Mouse (Mus musculus) adrenal gland, postnatal 4 days (tissue): ENCODE measurements around the gene Rnf208. TPM values are rescaled to one million over a fixed set of nuclear protein-coding genes. Genes with fewer than 3 reads are reported as not detected.

Experiments used
- DNase-seq, 2 experiments: peaks; one replicate each; pipeline ENCODE4 v3.0.0; 2021 to 2022; ENCODE audit warnings: low spot score in 2 of 2, mixed read lengths in 2 of 2
- total RNA-seq, 2 experiments: library from RNA; stranded (reverse); gene quantifications; 2 replicates each; pipeline ENCODE4 v1.2.3; 2021

Rnf208 gene
- total RNA-seq, 2 experiments from 2014 or later = 14.3 to 18.7 TPM

DNA sequence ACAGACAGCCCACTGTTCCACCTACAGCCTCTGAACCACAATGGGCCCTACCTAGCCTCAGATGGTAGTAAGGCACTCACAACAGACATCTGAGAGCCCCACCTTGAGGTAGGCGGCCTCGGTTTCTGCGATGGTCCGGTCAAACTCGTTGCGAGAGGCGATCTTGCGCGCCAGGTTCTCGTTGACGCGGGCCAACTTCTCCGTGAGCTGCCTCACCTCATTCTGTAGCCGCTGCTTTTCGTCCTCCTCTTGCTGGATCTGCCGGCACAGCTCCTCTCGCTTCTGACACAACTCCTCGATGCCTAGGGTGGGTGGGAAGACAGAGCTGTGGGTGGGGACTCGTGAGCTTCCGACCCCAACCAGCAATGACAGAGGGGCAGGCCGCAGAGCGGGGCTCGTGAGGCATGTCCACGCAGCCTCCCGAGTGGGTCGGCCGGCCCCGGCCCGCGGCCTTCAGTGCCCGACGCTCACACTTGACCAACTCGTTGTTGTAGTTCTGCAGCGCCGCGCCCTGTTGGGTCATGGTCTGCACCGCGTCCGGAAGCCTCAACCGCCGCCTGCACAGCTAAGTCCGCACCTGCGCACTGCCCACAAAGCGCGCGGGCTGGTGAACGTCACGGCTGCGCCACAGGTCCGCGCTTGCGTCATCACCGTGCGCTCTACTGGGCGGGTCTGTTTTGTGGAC, 29.9 kb downstream of the Rnf208 start, which contains the start of the genes Ssna1 and Anapc2:
TSS of gene Ssna1 (minus strand) at position 612 of the 685 bp plus-strand sequence.
TSS of gene Anapc2 (plus strand) at position 652 of the 685 bp plus-strand sequence.
- peak; percentile 96 to 98 for DNase-seq

DNA sequence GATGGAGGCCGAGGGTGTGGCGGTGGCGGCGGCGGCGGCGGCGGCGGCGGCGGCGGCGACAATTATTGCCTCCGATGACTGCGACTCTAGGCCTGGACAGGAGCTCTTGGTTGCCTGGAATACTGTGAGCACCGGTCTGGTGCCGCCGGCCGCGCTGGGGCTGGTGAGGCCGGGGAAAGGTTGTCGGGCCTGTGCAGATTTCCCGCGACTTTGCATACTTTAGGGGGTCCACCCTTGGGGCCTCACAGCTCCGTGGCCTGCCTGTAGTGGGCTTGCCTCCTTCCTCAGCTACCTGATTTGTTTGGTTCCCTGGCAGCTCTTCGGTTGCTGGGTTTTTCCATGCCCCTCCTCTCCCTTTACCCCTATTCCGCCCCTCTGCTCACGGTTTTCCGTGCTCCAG, 30.5 kb downstream of the Rnf208 start:
- no peak for DNase-seq

DNA sequence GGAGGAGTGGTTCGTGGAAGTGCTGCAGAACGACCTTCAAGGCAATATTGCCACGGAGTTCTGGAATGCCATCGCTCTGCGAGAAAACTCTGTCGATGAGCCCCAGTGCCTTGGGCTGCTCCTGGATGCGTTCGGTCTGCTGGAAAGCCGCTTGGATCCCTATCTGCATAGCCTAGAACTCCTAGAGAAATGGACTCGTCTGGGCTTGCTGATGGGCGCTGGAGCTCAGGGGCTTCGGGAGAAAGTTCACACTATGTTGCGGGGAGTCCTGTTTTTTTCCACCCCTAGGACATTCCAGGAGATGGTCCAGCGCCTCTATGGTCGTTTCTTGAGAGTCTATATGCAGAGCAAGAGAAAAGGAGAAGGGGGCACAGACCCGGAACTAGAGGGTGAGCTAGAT, 31.0 kb downstream of the Rnf208 start:
- no peak for DNase-seq

DNA sequence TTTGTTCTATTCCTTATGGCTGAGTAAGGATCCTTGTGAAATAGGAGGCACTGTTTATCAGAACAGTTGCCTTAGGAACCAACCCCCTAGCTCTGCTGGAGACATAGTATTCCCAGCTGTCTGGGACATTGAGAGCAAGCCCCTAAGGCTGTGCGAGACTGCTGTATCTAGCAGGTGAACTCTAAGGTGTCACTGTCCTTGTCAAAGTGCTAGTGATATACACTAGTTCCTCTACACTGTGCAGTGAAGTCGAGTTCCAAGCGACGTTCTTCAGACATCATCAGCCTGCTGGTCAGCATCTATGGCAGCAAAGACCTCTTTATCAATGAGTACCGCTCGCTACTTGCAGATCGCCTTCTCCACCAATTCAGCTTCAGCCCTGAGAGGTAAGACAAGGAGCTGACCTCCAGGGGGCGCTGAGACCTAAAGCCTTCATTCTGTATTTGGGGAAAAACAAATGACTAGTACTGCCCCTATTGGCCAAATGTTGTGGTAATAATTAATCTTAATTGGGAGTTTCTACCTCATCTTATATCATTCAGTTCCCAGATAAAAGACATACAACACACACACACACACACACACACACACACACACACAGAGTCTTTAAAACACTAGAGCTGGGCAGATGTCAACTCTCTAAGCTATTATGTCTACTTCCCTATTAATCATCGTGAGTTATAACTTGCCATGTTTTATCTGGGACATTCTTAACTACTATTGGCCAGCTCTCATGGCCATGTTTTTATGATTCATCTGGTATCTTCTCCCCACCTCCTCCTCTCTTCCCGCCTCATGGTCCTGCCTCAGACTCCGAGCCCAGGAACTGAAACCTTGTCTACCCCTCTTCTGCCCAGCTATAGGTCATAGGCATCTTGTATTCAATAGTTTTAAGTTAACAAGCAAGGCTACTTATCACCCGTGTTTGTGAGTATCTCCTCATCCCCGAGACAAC, 37.1 kb downstream of the Rnf208 start:
- peak in 1 of 2 experiments; percentile 74 for DNase-seq

DNA sequence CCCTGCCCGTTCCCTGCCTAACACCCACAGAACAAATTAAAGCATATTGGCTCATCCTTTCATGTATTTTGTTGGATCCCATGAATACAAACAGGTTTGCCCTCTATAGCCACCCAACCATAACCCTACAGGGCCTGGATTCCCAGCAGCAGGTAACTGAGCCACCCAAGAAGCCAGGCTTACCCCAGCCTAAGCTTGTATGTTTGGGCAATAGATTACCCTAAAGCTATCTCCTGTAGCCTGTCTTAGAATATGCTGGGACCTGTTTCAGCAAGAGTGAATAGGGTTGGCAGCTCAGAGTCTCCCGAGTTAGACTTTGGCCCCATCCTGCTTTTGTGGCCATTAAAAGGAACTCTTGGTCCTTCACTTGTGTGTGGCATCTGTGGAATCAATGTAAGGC, 43.5 kb downstream of the Rnf208 start:
- no peak for DNase-seq

DNA sequence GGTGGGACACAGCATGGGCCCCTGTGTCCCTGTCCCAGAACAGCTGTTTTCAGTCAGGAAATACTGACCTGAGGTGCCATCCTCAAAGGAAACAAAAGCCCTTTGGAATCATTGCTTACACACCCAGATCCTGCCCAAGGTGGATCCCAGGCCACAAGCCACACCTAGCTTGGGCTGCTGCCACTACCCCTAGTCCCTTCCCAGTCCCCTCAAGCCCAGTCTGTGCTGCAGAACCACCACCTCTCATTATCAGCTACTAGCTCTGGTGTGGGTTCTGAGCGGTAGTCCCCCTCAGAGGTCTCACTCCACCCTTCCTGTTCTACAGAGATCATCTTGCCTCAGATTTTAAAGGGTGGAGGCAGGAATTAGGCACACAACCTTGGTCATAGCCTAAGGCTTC, 44.3 kb downstream of the Rnf208 start:
- no peak for DNase-seq

DNA sequence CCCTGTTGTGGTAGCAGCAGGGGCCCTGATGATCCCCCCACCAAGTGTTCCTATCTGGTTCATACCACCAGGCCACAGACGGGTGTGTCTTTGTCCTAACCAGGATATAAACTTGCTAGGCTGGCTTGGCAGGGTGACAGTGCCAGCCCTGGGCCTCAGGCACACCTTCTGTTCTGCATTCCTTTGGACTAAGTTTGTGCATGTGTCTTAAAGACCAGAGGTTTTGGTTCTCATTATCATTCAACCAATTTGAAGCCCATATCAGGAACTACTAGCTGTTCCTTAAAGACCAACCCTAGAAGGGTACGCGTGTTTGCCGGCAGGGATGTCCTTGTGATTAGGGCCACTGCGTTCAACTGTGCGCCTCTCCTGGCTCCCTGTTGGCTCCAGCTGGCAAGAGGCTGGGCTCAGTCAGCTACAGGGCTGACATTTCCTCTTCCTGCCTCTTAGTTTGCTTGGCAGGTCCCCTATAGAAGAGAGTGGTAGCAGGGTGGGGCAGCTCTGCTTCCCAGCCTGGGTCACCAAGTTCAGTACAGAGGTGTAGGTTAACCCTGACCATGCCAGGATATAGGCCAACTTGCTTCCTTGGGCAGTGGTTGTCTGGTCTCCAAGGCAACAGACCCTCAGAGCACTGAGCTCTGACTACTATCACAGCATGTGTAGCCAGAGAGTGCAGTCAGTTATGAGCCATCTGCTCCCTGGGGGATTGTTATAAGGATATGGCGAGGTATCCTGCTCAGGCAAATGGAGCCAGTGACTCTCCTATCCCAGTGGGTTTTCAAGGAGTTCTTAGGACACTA, 45.0 kb downstream of the Rnf208 start:
- DNase-seq = no peak

DNA sequence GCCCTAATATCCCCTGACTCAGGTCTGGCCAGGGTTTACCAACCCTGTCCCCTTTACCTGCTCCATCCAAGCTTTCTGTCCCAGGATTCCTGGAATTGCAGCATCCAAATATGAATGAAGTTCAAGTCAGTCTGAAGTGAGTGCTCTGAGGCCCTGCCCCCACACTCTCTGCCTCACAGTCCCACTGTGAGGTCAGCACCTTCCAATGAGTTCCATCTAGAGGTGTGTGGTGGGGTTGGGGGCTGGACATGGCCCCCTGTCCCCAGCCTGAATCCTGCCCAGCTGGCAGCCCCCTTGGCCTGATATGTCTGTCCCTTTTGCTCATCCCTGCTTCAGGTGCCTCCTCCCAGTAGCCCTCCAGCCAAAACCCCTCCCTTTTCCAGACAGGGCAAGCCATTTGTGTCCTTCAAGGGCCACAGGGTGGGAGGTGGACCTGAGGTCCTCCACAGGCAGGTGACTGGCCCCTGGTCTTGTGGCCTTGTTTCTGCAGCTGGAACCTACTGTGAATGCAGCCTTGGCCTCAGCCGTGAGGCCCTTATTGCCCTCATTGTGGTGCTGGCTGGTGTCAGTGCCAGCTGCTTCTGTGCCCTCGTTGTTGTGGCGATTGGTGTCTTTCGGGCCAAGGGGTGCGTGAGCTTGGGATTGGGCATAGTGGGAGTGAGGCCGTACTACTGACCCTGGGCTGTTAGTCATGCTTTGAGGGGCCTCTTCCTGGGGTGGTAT, 46.0 kb downstream of the Rnf208 start, which contains the start of gene Tmem210:
TSS of gene Tmem210 (plus strand) at position 219 of the 723 bp plus-strand sequence.
- DNase-seq = no peak

DNA sequence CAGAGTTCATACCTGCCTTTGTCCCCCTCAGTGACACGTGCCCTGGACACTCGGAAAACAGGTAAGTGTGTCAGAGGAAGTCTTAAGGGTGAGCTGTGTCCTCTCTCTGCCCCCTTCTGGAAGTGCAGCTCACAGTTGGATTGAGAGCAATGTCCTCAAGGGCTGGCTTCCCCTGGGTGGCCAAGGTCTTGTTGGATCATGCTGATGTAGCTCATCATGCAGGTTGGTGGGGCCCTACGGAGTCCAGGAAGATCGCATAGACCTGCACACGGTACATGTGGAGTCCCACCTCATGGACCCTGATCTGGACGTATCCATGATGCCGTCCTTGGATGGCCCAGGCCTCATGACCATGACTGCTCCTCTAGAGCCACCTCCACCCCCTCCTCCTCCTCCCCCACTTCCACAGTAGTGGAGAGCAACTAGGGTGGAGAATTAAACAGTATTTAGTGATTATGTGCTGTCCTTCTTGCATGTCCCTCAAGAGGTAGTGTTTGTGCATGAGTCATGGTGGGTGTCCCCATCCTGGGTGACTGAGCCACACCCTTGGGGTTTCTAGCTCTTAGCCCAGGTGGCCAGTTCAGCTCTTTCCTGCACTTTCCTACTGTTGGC, 46.8 kb downstream of the Rnf208 start:
- no peak for DNase-seq

DNA sequence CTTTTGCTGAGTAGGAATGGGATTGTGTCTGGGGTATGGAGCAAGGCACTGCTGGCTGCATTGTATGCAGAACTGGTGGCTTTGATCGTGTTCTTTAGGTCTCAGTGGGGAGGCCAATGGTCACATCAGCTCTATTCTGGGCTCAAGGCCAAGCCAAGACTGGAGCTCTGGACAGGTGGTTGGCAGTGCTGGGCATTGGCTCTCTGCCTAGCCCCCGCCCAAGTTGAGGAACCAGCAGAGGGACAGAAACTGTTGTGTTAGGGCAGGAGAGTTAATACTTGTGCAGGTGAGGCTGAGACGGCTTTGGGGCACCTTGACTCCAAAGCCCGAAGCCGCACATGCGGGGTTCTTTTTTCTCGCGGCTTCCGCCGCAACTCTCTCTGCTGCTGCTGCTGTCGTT, 47.6 kb downstream of the Rnf208 start, which contains the start of gene Lrrc26:
TSS of gene Lrrc26 (plus strand) at position 265 of the 400 bp plus-strand sequence.
- no peak for DNase-seq

DNA sequence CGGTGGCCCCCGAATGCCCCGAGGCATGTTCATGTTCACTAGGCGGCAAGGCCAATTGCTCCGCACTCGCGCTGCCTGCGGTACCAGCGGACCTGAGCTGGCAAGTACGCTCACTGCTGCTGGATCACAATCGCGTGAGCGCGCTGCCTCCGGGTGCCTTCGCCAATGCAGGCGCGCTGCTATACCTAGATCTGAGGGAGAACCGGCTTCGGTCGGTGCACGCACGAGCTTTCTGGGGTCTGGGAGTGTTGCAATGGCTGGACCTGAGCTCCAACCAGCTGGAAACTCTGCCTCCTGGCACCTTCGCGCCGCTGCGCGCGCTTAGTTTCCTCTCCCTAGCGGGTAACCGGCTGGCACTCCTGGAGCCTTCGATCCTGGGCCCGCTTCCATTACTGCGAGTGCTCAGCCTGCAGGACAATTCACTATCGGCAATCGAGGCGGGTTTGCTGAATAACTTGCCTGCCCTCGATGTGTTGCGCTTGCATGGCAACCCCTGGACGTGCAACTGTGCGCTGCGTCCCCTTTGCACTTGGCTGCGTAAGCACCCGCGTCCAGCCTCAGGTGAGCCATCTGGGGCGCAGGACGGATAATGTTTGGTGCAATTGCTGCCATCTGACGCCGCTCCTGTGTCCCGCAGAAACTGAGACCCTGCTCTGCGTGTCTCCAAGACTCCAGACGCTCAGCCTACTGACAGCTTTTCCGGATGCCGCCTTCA, 48.2 kb downstream of the Rnf208 start:
- no peak for DNase-seq

DNA sequence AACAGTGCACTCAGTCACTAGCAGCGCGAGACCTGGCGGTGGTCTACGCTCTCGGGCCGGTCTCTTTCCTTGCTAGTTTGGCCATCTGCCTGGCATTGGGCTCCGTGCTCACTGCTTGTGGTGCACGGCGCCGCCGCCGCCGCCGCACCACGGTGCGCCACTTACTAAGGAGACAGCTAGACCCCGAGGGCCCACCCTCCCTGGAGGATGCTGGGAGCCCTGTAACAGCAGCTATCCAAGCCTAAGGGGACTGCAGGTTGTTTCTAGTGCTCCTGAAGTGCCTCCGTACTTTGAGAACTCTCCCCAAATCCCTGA, 48.7 kb downstream of the Rnf208 start:
- DNase-seq = no peak

DNA sequence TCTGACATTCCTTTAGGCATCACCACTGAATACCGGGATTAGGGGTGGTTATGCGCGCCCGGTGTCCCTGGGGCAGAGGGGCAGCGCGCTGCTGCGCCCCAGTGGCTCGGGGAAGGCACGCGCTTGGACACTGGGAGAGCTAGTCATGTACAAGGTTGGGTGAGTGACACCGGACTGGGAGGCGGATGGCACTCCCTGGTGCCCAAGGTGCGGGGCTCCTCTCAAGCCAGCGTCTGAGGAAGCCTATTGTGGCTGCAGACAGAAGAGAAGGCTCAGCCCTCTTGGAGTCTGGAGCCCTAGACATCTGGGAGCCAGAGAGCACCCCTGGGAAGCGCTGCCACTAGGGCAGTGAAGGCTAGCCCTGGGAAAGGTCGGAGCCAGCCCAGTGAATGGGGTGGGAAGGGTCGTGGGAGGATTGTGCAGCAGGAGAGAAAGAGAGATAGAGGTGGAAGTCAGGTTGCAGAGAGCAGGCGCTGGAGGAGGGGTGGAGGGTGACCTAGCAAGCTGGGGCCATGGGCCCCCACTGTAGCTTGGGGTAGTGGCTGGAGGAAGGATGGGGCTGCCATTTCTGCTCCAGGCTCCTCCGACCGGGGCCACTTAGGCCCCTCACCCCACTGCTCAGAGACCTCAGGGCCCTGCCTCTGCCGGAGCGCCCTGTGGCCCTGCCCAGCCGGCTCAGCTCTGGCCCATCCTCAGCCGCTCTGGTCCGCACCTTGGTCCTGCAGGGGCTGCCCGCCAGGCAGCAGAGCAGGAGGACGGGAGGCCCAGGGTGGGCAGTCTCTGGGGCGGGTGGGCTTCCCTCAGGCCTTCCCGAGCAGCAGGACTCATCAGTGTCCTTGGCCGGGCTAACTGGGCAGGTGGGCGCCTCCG, 49.4 kb downstream of the Rnf208 start:
- DNase-seq = no peak

DNA sequence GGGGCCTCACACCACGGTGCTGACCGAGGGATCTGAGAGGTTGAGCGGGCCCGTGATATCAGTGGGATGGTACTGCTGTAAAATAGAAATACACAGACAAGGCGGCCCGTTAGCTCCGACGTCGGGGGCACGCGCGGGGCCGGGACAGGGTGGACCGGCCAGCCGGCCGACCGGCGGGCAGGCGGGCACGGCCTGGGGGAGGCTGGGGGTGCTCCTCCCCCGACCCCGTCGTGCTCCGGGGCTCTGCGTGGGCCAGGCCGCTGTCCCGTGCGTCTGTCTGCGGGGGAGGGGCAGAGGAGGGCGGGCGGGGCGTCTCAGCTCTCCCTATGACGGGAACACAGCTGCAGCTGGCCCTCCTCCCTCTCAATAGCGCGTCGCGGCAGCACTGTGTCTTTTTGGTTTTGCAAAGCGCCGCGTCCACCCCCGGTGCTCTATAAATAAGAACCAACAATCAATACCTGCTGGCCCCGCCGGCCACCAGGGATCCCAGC, 50.0 kb downstream of the Rnf208 start:
- DNase-seq = no peak

DNA sequence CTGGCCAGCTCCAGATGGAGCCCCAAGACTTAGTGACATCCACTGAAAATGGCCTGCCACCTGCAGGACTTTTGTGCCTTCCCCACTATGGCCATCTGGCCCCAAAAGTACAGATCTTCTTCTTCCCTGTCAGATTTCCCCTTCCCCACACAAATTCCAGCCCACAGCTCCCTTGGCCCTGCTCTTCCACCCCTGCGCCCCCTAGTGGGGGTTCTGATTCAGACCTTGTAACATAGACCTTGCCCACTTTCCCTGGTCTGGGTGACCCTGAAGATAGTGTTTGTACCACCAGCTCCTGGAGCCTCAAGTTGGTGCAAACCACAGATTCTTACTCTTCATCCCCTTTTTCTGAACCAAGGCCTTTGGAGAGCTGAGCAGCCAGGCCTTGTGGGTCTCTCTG, 50.8 kb downstream of the Rnf208 start:
- DNase-seq = peak in 1 of 2 experiments; percentile 65

DNA sequence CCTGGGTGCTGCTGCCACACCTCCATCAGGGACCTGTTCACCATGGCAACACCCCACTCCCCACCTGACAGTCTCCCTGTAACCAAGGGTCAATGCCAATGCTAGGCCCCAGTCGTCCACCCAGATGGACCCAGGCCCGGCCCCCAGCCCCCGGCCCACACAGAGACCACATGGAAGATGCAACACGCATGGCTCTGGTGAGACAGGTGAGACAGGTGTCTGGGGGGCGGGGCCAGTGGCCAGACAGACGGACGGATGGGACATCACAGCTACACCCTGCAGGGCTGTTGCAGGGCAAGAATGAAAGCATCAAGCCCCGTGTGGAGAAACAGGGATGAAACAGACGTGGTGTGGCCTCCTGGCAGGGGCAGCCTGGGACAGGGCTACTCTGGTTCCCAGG, 51.7 kb downstream of the Rnf208 start:
- no peak for DNase-seq
